Mouse (Mus musculus) lung, adult 2 months (tissue): ENCODE measurements around the gene Slc6a16. TPM values are rescaled to one million over a fixed set of nuclear protein-coding genes. Genes with fewer than 3 reads are reported as not detected.

Experiments used
- DNase-seq: peaks from one replicate; pipeline ENCODE4 v3.0.0; 2022
- H3K4me1 ChIP-seq: fragments of 200-500 bp; 2 replicates; pipeline ENCODE4 v1.6.1; 2011; ENCODE audit warnings: low read length; ENCODE audit not compliant: control insufficient read depth, insufficient read depth
- H3K4me3 ChIP-seq: fragments of 200-500 bp; replicated peaks from 2 replicates; pipeline ENCODE3; 2011; ENCODE audit warnings: low read depth, mild to moderate bottlenecking, control low read depth, low read length; ENCODE audit errors: extremely low read depth
- CTCF ChIP-seq: fragments of 200-500 bp; IDR thresholded peaks from 2 replicates; pipeline ENCODE4 v1.5.1; 2011; ENCODE audit warnings: mild to moderate bottlenecking, low read length, control low read depth; ENCODE audit not compliant: insufficient read depth
- POLR2A ChIP-seq: fragments of 200-500 bp; IDR thresholded peaks from 2 replicates; pipeline ENCODE4 v1.6.1; 2011; ENCODE audit warnings: low read depth, mild to moderate bottlenecking, control low read depth, low read length, borderline replicate concordance; ENCODE audit errors: extremely low read depth
- WGBS: fragments of 180-500 bp; shearing (Covaris S2); methylation state at CpG from one replicate; pipeline ENCODE4 v1.1.7; 2018; 5-methylcytosine and 5-hydroxymethylcytosine counted together
- polyA plus RNA-seq: library from polyadenylated mRNA; depleted of rRNA; stranded (reverse); fragments of >200 nt; gene quantifications from 2 replicates; pipeline ENCODE4 v1.2.3, GENCODE M21; 2012

The Slc6a16 gene
- polyA plus RNA-seq, 1 experiment = 0.12 TPM

GRCm38 (mm10) chr7:45198435-45198834, 42.5 kb upstream of the Slc6a16 start:
- WGBS = 13% methylated on average over 5 of the region's 5 CpGs
- DNase-seq = peak; percentile 59
- Histone ChIP-seq H3K4me3 (no peak overlapping the region), H3K4me1 (no peaks in the 10 kb centered on the region)
- TF ChIP-seq CTCF (peak; percentile 93), POLR2A (no peak)

GRCm38 (mm10) chr7:45198961-45199360, 41.9 kb upstream of the Slc6a16 start:
- no peak for DNase-seq
- no peak overlapping the region for H3K4me3 ChIP-seq
- H3K4me1 ChIP-seq = no peaks in the 10 kb centered on the region
- WGBS = 73% methylated on average over 11 of the region's 11 CpGs
- TF ChIP-seq POLR2A (no peak), CTCF (no peak)

GRCm38 (mm10) chr7:45202654-45203053, 38.2 kb upstream of the Slc6a16 start:
- 39% methylated on average over 10 of the region's 10 CpGs for WGBS
- DNase-seq = no peak
- Histone ChIP-seq H3K4me1 (no peaks in the 10 kb centered on the region), H3K4me3 (no peak overlapping the region)
- TF ChIP-seq POLR2A (no peak), CTCF (no peak)

- H3K4me1 ChIP-seq = no peaks in the 10 kb centered on the region
- DNase-seq = peak; percentile 85
- TF ChIP-seq CTCF (no peak), POLR2A (peak; percentile 67; the same call in 1 of the 2 replicates)
- 7% methylated on average over 44 of the region's 44 CpGs for WGBS
- peak within 1 kb of the TSS; percentile 50 for H3K4me3 ChIP-seq
Measured at GRCm38 (mm10) chr7:45204380-45205143, 36.3 kb upstream of the Slc6a16 start, which contains the start of gene Ccdc155. Ccdc155 (minus strand) TSS chr7:45204892.

- Histone ChIP-seq H3K4me3 (no peak overlapping the region), H3K4me1 (0 out of 2 replicates have a peak, but pooled peaks cover 2% of the 10 kb centered on the region)
- WGBS = 78% methylated on average over 6 of the region's 6 CpGs
- TF ChIP-seq POLR2A (no peak), CTCF (no peak)
- DNase-seq = no peak
Measured at GRCm38 (mm10) chr7:45208260-45208659, 32.6 kb upstream of the Slc6a16 start.

- DNase-seq = no peak
- WGBS = 55% methylated on average over 10 of the region's 10 CpGs
- peaks cover 3% of the 10 kb centered on the region; the same call in 1 of the 2 replicates for H3K4me1 ChIP-seq
- TF ChIP-seq POLR2A = no peak
- no peak for TF ChIP-seq CTCF
- H3K4me3 ChIP-seq = no peak overlapping the region
Measured at GRCm38 (mm10) chr7:45211070-45211469, 29.8 kb upstream of the Slc6a16 start.

GRCm38 (mm10) chr7:45211851-45212251, 29.0 kb upstream of the Slc6a16 start, which contains the start of gene Dkkl1:
Dkkl1 (minus strand) TSS chr7:45212147.
- no peak within 1 kb of the TSS for H3K4me3 ChIP-seq
- DNase-seq = no peak
- 5% methylated on average over 17 of the region's 17 CpGs for WGBS
- peaks cover 4% of the 10 kb centered on the region; the same call in 1 of the 2 replicates for H3K4me1 ChIP-seq
- TF ChIP-seq CTCF (no peak), POLR2A (no peak)

GRCm38 (mm10) chr7:45212356-45212755, 28.5 kb upstream of the Slc6a16 start:
- TF ChIP-seq POLR2A (no peak), CTCF (no peak)
- H3K4me1 ChIP-seq = peaks cover 4% of the 10 kb centered on the region; the same call in 1 of the 2 replicates
- no peak for DNase-seq
- WGBS = 59% methylated on average over 7 of the region's 7 CpGs
- no peak overlapping the region for H3K4me3 ChIP-seq

GRCm38 (mm10) chr7:45213708-45214107, 27.2 kb upstream of the Slc6a16 start:
- TF ChIP-seq CTCF (no peak), POLR2A (no peak)
- 87% methylated on average over 5 of the region's 5 CpGs for WGBS
- Histone ChIP-seq H3K4me3 (no peak overlapping the region), H3K4me1 (peaks cover 4% of the 10 kb centered on the region; the same call in 1 of the 2 replicates)
- no peak for DNase-seq
